Mouse (Mus musculus): ENCODE data around the gene Slc26a9. TPM values are rescaled to one million over a fixed set of nuclear protein-coding genes. Genes with fewer than 3 reads are reported as not detected.

Gene Slc26a9
- total RNA-seq, 1 experiment from 2014 or later = 0.18 TPM

GRCm38 (mm10) chr1:131736494-131736893 is 7.3 kb upstream of the Slc26a9 start:
- no peak for DNase-seq

- DNase-seq = peak; percentile 98
Measured at GRCm38 (mm10) chr1:131737269-131737668, 6.6 kb upstream of the Slc26a9 start.

GRCm38 (mm10) chr1:131738760-131739159 is 5.1 kb upstream of the Slc26a9 start:
- no peak for DNase-seq

- DNase-seq = no peak
Measured at GRCm38 (mm10) chr1:131739481-131740160, 4.2 kb upstream of the Slc26a9 start.

- no peak for DNase-seq
Measured at GRCm38 (mm10) chr1:131745391-131745790, 1.6 kb downstream of the Slc26a9 start.

GRCm38 (mm10) chr1:131747761-131748160 is 3.9 kb downstream of the Slc26a9 start:
- DNase-seq = no peak

- no peak for DNase-seq
Measured at GRCm38 (mm10) chr1:131748636-131749035, 4.8 kb downstream of the Slc26a9 start.

- no peak for DNase-seq
Measured at GRCm38 (mm10) chr1:131749706-131750545, 6.1 kb downstream of the Slc26a9 start.

- no peak for DNase-seq
Measured at GRCm38 (mm10) chr1:131751181-131751890, 7.5 kb downstream of the Slc26a9 start.

GRCm38 (mm10) chr1:131751891-131752311 is 8.1 kb downstream of the Slc26a9 start:
- peak; percentile 50 for DNase-seq

- DNase-seq = no peak
Measured at GRCm38 (mm10) chr1:131754212-131754829, 10.5 kb downstream of the Slc26a9 start.

GRCm38 (mm10) chr1:131754916-131755315 is 11.1 kb downstream of the Slc26a9 start:
- peak; percentile 86 for DNase-seq

- DNase-seq = no peak
Measured at GRCm38 (mm10) chr1:131757211-131757610, 13.4 kb downstream of the Slc26a9 start.

GRCm38 (mm10) chr1:131758796-131759195 is 15.0 kb downstream of the Slc26a9 start:
- no peak for DNase-seq

GRCm38 (mm10) chr1:131759667-131760427 is 16.0 kb downstream of the Slc26a9 start:
- no peak for DNase-seq

- no peak for DNase-seq
Measured at GRCm38 (mm10) chr1:131760428-131760820, 16.6 kb downstream of the Slc26a9 start.

- no peak for DNase-seq
Measured at GRCm38 (mm10) chr1:131761079-131761831, 17.4 kb downstream of the Slc26a9 start.

- DNase-seq = no peak
Measured at GRCm38 (mm10) chr1:131763683-131764082, 19.9 kb downstream of the Slc26a9 start.

GRCm38 (mm10) chr1:131764581-131765338 is 20.9 kb downstream of the Slc26a9 start:
- no peak for DNase-seq
